Mouse (Mus musculus): Measurements from ENCODE around the gene Abcc9. TPM values are rescaled to one million over a fixed set of nuclear protein-coding genes. Genes with fewer than 3 reads are reported as not detected.

The Abcc9 gene
- polyA plus RNA-seq, 1 experiment: 2.3 TPM

- H3K4me1 ChIP-seq (ENCODE audit: control insufficient read depth, insufficient read depth, low read length): no peaks in the 10 kb centered on the region
- no peak overlapping the region for H3K4me3 ChIP-seq (ENCODE audit: insufficient read depth, low read length)
- H3K27ac ChIP-seq (ENCODE audit: insufficient read depth, low read length): no peak overlapping the region
- TF ChIP-seq CTCF (IDR thresholded peaks at IDR 0.05; ENCODE audit: borderline replicate concordance, insufficient read depth, low read length) (no peak), POLR2A (IDR thresholded peaks at IDR 0.05; ENCODE audit: low read depth, low read length) (no peak)
Observed at GRCm38 (mm10) chr6:142710690-142711089, 8.6 kb upstream of the Abcc9 start.

DNA sequence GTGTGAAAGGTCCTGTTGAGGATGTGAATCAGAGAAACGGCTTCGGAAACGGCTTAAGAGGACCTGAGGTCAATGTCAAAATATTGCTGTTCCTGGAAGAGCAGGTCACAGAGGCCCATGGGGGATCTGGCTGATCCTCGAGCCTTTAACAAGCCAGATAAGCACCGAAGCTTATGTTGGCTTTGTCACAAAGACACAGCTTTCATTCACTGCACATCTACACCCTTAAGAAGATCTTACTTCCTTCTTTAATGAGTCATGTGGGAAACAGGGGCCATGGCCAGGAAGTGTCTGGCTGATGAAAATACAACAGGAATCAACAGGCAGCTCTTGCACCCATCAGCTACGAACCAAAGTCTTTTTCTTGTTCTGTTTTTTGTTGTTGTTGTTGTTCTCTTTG lies 6.3 kb upstream of the Abcc9 start:
- H3K4me1 ChIP-seq (ENCODE audit: control insufficient read depth, insufficient read depth, low read length): no peaks in the 10 kb centered on the region
- TF ChIP-seq CTCF (IDR thresholded peaks at IDR 0.05; ENCODE audit: borderline replicate concordance, insufficient read depth, low read length) (no peak), POLR2A (IDR thresholded peaks at IDR 0.05; ENCODE audit: low read depth, low read length) (no peak)
- no peak overlapping the region for H3K27ac ChIP-seq (ENCODE audit: insufficient read depth, low read length)
- H3K4me3 ChIP-seq (ENCODE audit: insufficient read depth, low read length): no peak overlapping the region

DNA sequence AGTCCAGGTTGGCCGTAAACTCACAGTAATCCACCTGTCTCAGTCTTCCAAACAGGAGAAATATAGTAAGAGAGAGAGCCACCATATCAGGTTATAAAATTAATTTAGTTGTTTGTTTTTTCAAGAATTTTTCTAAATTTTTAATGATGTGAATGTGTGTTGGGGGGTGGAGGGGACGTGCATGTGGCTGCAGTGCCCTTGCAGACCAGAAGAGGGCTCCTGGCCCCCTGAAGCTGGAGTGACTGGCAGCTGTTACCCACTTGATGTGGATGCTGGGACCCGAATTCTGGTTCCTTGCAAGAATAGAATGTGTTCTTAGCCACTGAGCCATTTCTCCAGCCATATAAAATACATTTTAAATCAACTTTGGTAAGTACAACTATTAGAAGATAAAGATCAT lies 4.6 kb upstream of the Abcc9 start:
- H3K27ac ChIP-seq (ENCODE audit: insufficient read depth, low read length): no peak overlapping the region
- peak; percentile 12; the same call in 1 of the 2 replicates for TF ChIP-seq CTCF (IDR thresholded peaks at IDR 0.05; ENCODE audit: borderline replicate concordance, insufficient read depth, low read length)
- TF ChIP-seq POLR2A (IDR thresholded peaks at IDR 0.05; ENCODE audit: low read depth, low read length): no peak

DNA sequence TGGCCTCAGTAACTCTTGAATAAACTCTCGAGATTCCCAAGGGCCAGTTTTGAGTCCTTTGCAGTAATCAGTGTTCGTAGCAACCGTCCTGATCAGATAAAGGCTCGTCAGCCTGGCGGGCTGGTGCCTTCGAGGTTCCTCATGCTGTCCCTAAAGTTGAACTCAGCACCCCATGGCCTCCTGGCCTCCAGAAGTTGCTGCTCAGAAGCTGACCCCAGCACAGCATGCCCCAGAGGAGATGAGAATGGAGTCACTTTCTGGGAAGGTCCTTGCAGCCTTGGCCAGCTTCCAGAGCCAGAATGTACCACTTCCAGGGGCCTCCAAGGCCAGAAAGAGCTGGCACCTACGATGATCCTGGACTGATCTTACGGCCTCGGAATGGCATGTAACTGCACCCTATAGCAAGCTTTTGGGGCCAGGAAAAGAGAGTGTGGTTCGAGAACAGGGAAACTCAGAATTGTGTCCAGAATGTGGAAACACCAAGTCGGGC lies 1.4 kb upstream of the Abcc9 start:
- no peaks in the 10 kb centered on the region for H3K4me1 ChIP-seq (ENCODE audit: control insufficient read depth, insufficient read depth, low read length)
- no peak overlapping the region for H3K4me3 ChIP-seq (ENCODE audit: insufficient read depth, low read length)
- H3K27ac ChIP-seq (ENCODE audit: insufficient read depth, low read length): no peak overlapping the region
- TF ChIP-seq POLR2A (IDR thresholded peaks at IDR 0.05; ENCODE audit: low read depth, low read length) (no peak), CTCF (IDR thresholded peaks at IDR 0.05; ENCODE audit: borderline replicate concordance, insufficient read depth, low read length) (no peak)

More for the DNA sequence above, 4.6 kb upstream of the Abcc9 start:
- Histone ChIP-seq H3K4me3 (ENCODE audit: insufficient read depth, low read length) (no peak overlapping the region), H3K4me1 (ENCODE audit: control insufficient read depth, insufficient read depth, low read length) (no peaks in the 10 kb centered on the region)

DNA sequence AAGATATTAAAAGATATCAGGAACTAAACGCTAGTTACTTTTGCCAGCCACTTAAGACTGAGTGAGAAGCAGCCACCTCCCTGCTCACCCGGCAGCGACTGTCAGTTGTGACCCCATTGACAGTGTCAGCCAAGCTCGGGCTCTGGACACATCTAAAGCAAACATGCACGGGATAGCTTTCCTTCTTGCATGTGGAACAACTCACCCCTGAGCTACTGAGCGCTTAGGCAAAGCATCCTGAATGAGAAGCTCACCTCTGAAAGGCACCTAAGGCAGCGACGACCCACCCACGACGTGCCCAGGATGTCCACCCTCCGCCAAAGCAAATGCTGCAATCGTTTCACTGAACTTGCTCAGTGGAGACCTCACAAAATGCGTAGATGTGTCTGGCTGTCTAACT lies 954 bp downstream of the Abcc9 start:
- Histone ChIP-seq H3K4me3 (ENCODE audit: insufficient read depth, low read length) (no peak overlapping the region), H3K4me1 (ENCODE audit: control insufficient read depth, insufficient read depth, low read length) (no peaks in the 10 kb centered on the region), H3K27ac (ENCODE audit: insufficient read depth, low read length) (no peak overlapping the region)
- TF ChIP-seq POLR2A (IDR thresholded peaks at IDR 0.05; ENCODE audit: low read depth, low read length) (no peak), CTCF (IDR thresholded peaks at IDR 0.05; ENCODE audit: borderline replicate concordance, insufficient read depth, low read length) (no peak)

DNA sequence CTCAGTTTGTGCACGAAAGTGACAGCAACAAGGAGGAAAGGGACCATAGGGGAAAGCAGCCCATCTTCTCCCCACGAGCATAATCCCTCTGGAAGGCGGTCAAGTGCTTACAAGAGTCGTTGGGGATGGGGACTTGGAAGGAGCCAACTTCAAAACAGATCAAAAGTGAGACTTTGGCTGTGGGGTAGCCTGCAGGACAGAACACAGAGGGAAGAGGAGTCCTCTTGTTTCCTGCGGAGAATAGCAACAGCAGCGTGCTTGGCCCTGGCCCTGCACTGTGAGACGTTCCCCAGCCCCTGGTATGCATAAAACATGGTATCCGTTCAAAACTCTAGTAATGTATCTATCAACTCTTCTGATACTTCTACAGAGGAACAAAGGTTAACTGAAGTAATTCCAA lies 1.4 kb downstream of the Abcc9 start:
- no peak overlapping the region for H3K27ac ChIP-seq (ENCODE audit: insufficient read depth, low read length)
- H3K4me1 ChIP-seq (ENCODE audit: control insufficient read depth, insufficient read depth, low read length): no peaks in the 10 kb centered on the region
- H3K4me3 ChIP-seq (ENCODE audit: insufficient read depth, low read length): no peak overlapping the region
- TF ChIP-seq CTCF (IDR thresholded peaks at IDR 0.05; ENCODE audit: borderline replicate concordance, insufficient read depth, low read length): no peak

- H3K4me1 ChIP-seq (ENCODE audit: control insufficient read depth, insufficient read depth, low read length): no peaks in the 10 kb centered on the region
- no peak overlapping the region for H3K4me3 ChIP-seq (ENCODE audit: insufficient read depth, low read length)
- TF ChIP-seq POLR2A (IDR thresholded peaks at IDR 0.05; ENCODE audit: low read depth, low read length) (no peak), CTCF (IDR thresholded peaks at IDR 0.05; ENCODE audit: borderline replicate concordance, insufficient read depth, low read length) (no peak)
- H3K27ac ChIP-seq (ENCODE audit: insufficient read depth, low read length): no peak overlapping the region
Observed at GRCm38 (mm10) chr6:142692085-142692484, 10.0 kb downstream of the Abcc9 start.

DNA sequence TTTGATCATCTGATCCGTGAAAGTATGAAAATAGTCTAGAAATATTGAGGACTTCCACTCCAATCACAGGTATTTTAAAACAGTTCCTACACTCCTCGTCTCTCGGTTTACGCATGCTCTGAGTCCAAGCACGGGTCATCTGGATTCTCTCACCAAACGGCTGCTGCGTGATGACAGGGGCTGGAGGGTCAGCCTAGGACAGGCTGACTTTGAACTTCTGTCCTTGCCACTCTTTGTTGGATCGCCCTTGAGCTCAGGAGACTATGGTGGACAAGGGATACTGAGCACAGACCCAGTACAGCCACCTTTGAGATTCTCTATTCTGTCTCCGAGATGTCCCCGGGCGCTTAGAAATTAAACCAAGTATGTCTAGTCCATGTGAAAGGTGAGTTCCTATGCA lies 12.4 kb downstream of the Abcc9 start:
- Histone ChIP-seq H3K4me1 (ENCODE audit: control insufficient read depth, insufficient read depth, low read length) (no peaks in the 10 kb centered on the region), H3K27ac (ENCODE audit: insufficient read depth, low read length) (no peak overlapping the region), H3K4me3 (ENCODE audit: insufficient read depth, low read length) (no peak overlapping the region)
- no peak for TF ChIP-seq CTCF (IDR thresholded peaks at IDR 0.05; ENCODE audit: borderline replicate concordance, insufficient read depth, low read length)
- no peak for TF ChIP-seq POLR2A (IDR thresholded peaks at IDR 0.05; ENCODE audit: low read depth, low read length)

DNA sequence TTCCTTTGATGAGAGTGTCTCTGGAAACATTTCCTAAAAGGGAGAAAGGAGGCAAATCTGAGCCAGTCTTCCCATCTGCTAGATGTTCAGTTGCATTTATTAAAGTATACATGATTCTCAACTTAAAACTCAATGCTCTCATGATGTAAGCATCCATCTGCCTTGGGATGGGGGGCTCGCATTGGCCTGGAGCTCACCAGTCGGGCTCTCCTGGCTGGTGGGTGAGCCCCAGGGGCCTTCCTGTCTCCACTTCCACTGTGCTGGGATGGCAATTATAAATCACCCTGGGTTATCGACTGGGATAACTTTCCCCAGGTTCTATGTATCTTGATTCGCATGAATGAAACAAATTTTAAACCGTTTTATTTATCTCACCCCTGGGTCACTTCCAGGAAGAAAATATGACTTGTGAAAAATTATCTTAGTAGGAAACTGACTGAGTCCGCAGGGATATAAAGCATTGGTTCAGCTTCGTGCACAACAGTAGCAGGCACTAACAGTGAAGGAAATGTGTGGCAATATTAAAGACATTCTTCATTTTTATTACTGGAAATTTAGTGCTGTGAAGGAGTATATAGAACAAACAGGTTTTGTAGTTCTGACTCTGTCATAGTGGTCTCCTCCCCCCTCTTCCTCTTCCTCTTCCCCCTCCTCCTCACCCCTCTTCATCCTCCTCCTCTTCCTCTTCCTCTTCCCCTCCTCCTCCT lies 19.0 kb downstream of the Abcc9 start:
- H3K4me1 ChIP-seq (ENCODE audit: control insufficient read depth, insufficient read depth, low read length): no peaks in the 10 kb centered on the region
- TF ChIP-seq CTCF (IDR thresholded peaks at IDR 0.05; ENCODE audit: borderline replicate concordance, insufficient read depth, low read length) (no peak), POLR2A (IDR thresholded peaks at IDR 0.05; ENCODE audit: low read depth, low read length) (no peak)
- no peak overlapping the region for H3K27ac ChIP-seq (ENCODE audit: insufficient read depth, low read length)
- no peak overlapping the region for H3K4me3 ChIP-seq (ENCODE audit: insufficient read depth, low read length)

- Histone ChIP-seq H3K27ac (ENCODE audit: insufficient read depth, low read length) (no peak overlapping the region), H3K4me3 (ENCODE audit: insufficient read depth, low read length) (no peak overlapping the region), H3K4me1 (ENCODE audit: control insufficient read depth, insufficient read depth, low read length) (no peaks in the 10 kb centered on the region)
- TF ChIP-seq POLR2A (IDR thresholded peaks at IDR 0.05; ENCODE audit: low read depth, low read length) (no peak), CTCF (IDR thresholded peaks at IDR 0.05; ENCODE audit: borderline replicate concordance, insufficient read depth, low read length) (no peak)
Observed at GRCm38 (mm10) chr6:142670021-142670420, 32.1 kb downstream of the Abcc9 start.

Measured in embryonic fibroblast, embryonic 13.5 days (primary cell).